Mouse (Mus musculus) CH12F3 (cell line): Measurements from ENCODE around the gene Ube2h.

Experiments used
- in situ Hi-C: fragments of 300-500 bp; cut with MboI; formaldehyde crosslinking; loops from 2 replicates; pipeline ENCODE4 v1.14.3; 2020; ENCODE audit warnings: low sequenced_read_pairs

The Ube2h gene

GRCm38 (mm10) chr6:30248708-30249107 lies 55.6 kb downstream of the Ube2h start:
- in situ Hi-C loops, result no loop called here

- in situ Hi-C loops, result no loop called here
Observed at GRCm38 (mm10) chr6:30245940-30246339, 58.4 kb downstream of the Ube2h start.

DNA sequence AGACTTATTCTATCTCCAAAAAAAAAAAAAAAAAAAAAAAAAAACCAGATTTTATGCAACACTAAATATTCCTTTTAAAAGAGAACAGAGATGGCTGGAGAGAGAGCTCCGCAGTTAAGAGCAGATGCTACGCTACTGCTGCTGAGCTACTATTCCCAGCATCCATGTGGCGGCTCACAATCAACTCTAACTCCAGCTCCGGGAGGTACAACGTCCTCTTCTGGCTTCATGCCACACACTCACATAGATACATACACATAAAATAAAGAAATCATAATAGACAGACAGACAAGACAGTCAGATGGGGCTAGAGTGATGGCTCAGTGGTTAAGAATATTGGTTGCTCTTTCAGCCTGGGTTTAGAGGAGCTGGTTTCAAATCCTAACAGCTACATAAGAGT lies 58.9 kb downstream of the Ube2h start:
- in situ Hi-C loops, result no loop called here

GRCm38 (mm10) chr6:30243347-30244007 lies 60.9 kb downstream of the Ube2h start:
- in situ Hi-C loops, result no loop called here

- in situ Hi-C loops, result no loop called here
Observed at GRCm38 (mm10) chr6:30242928-30243327, 61.4 kb downstream of the Ube2h start.

DNA sequence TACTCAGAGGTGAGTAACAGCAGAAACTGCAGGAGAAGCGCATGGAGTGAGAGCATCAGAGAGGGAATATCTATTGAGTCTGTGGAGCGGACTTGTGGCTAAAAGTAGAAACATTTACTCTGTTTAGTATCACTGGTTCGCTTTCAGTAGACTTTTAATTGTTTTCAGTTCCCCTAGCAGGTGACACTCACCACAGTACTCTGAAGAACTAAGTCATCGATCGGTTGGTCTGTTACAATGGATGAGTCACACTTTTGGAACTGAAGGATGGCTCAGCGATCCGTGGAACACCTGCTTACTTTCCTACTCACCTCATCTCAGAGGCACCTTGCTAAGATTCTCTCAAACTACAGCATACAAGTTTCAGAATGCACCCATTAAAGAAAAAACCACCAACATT lies 64.2 kb downstream of the Ube2h start:
- in situ Hi-C loops, result no loop called here

DNA sequence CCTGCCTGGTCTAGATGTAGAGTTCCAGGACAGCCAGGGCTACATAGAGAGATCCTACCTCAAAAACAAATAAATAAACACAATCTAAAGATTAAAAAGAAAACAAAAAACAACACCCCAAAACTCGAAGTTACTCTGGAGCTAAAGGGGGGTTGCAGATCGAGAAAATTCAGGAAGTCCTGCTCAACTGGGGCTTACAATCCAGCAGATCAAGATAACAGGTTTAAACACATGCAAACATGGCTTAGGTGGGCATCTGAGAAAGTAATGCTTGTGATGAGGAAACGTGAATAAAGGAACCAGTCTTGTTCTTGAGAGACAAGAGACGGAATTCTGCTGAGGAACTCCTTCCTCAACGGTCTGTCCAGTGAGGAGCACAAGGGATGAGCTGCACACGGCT lies 65.1 kb downstream of the Ube2h start:
- in situ Hi-C loops, result no loop called here

DNA sequence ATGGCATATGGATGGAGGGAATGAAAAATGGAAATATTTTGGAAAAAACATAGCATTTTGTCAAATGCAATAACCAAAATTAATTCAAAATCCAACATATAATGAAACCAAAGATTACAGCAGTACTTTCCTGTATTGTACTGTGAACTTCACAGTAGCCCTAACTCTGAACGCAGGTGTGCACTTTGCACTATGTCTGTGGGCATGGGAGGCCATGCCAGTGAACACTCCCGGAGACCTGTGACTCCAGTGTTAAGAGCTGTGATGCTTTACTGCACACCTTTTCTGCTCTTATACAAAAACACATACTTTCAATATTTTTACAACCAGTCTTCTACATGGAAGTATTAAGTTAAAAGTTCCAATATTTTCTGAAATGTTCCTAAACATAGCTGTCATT lies 66.3 kb downstream of the Ube2h start:
- in situ Hi-C loops, result no loop called here

DNA sequence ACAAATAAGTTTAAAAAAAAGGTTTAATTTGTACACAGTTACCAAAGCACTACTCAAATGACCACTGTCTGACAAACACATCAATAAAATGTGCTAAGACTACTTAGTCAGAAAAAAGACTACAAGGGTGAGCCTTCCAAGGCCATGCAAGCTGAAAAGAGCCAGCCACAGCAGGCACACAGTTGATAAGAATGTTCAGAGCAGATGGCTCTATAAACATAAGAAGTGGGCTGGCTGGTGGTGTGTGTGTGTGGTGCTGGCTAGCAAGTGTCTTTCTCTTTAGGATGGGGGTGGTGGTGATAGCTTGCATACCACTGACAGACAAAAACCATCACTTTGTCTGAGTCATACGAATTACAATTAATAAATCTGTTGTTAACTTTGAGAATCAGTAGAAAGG lies 67.8 kb downstream of the Ube2h start:
- in situ Hi-C loops, result no loop called here

DNA sequence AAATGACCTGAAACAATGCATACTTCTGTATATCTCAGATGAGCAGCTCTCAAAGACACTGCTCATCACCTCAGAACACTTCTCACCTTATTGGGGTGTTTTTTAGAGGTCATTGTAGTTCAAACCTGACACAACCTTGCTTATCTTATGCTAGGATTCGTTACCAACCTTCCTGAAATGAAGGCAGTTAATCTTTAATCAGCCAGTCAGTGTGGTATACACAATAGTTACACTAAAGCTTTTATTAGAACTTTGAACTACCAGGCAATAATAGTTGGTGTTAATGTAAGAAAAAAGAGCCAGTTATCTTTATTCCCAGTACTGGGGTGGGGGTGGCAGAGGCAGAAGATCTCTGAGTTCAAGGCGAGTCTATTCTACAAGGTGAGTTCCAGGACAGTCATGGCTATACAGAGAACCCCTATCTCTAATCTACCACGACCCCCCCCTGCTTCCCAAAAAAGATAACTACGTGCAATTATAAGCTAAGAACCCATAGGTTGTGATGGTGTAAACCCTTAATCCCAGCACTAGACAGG lies 72.5 kb downstream of the Ube2h start:
- in situ Hi-C loops, result no loop called here

GRCm38 (mm10) chr6:30230246-30230645 lies 74.1 kb downstream of the Ube2h start:
- in situ Hi-C loops, result no loop called here

DNA sequence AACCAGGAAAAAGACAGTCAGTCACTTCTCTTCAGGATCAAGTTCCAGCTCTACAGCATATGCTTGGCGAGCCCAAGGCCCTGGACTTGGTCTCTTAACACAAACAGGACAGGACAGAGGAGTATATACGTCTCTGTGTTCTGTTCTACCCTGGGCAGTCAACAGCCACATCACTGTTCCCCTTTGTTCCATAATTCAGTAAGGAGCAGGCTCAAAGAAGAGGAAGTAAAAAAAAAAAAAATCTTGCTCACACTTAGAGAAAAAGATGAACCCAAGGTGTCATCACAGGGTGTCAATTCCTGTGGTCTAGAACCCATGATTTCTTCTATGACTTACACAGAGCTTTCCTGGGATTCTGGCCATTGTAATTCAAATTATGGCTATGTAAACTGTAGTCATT lies 75.4 kb downstream of the Ube2h start:
- in situ Hi-C loops, result no loop called here

DNA sequence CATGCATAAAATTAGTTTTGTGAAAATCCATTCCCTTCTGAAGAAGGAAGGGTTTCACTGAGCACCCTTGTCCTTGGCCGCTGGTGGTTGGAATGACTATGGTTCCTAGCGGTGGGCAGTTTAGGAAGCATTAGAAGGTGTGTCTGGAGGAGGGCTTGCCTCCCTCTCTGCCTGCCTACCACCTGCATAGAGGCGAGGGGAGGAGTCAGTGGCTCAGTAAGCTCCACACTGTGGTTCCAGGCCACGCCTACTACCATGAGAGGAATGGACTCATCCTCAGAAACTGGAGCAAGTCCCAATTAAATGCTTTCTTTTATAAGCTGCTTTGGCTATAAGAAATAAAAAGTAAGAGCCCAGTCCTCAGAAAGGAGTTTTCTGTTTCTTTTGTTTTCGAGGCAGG lies 76.0 kb downstream of the Ube2h start:
- in situ Hi-C loops, result no loop called here

GRCm38 (mm10) chr6:30226971-30227700 lies 77.2 kb downstream of the Ube2h start:
- in situ Hi-C loops, result no loop called here

DNA sequence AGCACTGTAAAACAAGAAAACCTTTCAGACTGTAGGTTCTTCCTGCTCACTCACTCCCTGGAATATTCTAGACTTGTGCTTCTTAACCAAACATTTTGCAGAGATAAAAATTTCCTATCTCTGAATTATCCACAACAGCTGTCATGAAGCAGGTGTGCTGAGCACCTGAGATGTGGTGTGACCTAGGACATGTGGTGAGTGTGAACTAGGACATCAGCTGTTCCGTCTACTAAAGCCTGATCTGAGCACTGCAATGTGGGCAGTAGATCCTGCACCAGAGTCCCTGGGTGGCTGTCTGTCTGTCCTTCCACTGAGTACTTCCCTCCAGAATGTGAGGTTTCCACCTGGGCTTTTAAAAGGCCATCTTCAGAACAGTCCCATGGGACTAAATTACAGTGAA lies 79.6 kb downstream of the Ube2h start:
- in situ Hi-C loops, result no loop called here

- in situ Hi-C loops, result no loop called here
Observed at GRCm38 (mm10) chr6:30222321-30222720, 82.0 kb downstream of the Ube2h start.

DNA sequence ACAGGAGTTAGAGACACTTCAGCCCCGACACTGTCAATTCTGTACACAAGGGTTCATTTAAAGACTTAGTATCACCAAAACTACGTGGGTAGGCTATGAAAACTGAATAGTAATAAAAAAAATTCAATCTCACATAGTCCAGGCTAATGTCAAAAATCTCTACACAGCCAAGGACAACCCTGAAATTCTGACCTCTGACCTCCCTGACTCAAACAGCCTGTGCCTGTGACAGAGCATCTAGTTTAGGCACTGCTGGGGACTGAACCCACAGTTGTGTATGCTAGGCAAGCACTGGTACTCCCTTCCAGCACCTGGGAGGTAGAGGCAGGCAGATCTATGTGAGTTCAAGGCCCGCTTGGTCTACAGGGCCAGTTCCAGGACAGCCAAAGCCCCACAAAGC lies 86.8 kb downstream of the Ube2h start:
- in situ Hi-C loops, result no loop called here

- in situ Hi-C loops, result no loop called here
Observed at GRCm38 (mm10) chr6:30212468-30212867, 91.9 kb downstream of the Ube2h start.

GRCm38 (mm10) chr6:30211641-30212455 lies 92.5 kb downstream of the Ube2h start:
- in situ Hi-C loops, result no loop called here

DNA sequence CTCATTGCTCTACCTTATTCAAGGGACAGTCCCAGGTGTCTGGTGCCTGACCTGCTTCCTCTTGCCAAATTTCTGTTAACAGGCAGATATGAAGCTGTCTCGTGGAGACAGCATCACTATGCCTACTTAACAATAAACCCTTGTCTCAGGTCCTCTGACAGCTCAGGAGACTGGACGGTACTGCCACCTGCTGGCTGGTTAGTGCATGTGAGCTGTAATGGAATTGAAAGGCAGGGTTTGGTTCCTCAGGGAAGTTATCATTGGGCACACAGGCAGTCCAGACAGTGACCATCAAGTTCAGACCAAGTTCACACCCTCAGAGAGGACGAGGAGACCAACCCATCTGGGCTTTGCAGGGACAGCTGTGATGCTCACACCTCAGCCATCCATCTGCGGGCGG lies 93.6 kb downstream of the Ube2h start:
- in situ Hi-C loops, result no loop called here

- in situ Hi-C loops, result loop anchor here (5.0 kb wide), 1 partner anchor 117 kb away; no protein-coding TSS in a partner anchor
Observed at GRCm38 (mm10) chr6:30208844-30209243, 95.5 kb downstream of the Ube2h start.
